Mouse (Mus musculus) retina, postnatal 7 days (tissue): ENCODE measurements around the gene Mboat7.

Source experiments
- DNase-seq: peaks from one replicate; pipeline ENCODE4 v3.0.0-alpha.2; 2012; ENCODE audit warnings: low read depth, low spot score

Gene Mboat7

GRCm38 (mm10) chr7:3693809-3694075, 419 bp upstream of the Mboat7 start:
- DNase-seq, result no peak

GRCm38 (mm10) chr7:3692382-3692986, 839 bp downstream of the Mboat7 start, which contains the start of gene Tsen34:
TSS of gene Tsen34 (plus strand) at chr7:3692863.
- no peak for DNase-seq

GRCm38 (mm10) chr7:3691919-3692318, 1.4 kb downstream of the Mboat7 start:
- no peak for DNase-seq

GRCm38 (mm10) chr7:3685400-3686187, 7.7 kb downstream of the Mboat7 start:
- no peak for DNase-seq

GRCm38 (mm10) chr7:3684698-3685097, 8.6 kb downstream of the Mboat7 start:
- no peak for DNase-seq

GRCm38 (mm10) chr7:3683908-3684550, 9.3 kb downstream of the Mboat7 start:
- no peak for DNase-seq

GRCm38 (mm10) chr7:3677342-3677741, 16.0 kb downstream of the Mboat7 start, which contains the start of gene Tmc4:
TSS of gene Tmc4 (minus strand) at chr7:3677553.
- no peak for DNase-seq

- no peak for DNase-seq
These were observed 17.0 kb downstream of the Mboat7 start for GRCm38 (mm10) chr7:3676371-3676770.

- DNase-seq, result no peak
These were observed 18.1 kb downstream of the Mboat7 start for GRCm38 (mm10) chr7:3675228-3675548.

- peak; percentile 80 for DNase-seq
These were observed 18.7 kb downstream of the Mboat7 start for GRCm38 (mm10) chr7:3674507-3675227.

- DNase-seq, result no peak
These were observed 26.4 kb downstream of the Mboat7 start for GRCm38 (mm10) chr7:3666921-3667391.

- peak; percentile 90 for DNase-seq
These were observed 27.9 kb downstream of the Mboat7 start, which contains the start of gene Leng1 for GRCm38 (mm10) chr7:3665215-3666114. TSS of gene Leng1 (minus strand) at chr7:3665840.

GRCm38 (mm10) chr7:3664524-3665214, 28.7 kb downstream of the Mboat7 start:
- DNase-seq, result no peak

- no peak for DNase-seq
These were observed 34.7 kb downstream of the Mboat7 start for GRCm38 (mm10) chr7:3658578-3658977.

GRCm38 (mm10) chr7:3656966-3657365, 36.4 kb downstream of the Mboat7 start:
- no peak for DNase-seq

GRCm38 (mm10) chr7:3646641-3647040, 46.7 kb downstream of the Mboat7 start:
- no peak for DNase-seq

- no peak for DNase-seq
These were observed 47.1 kb downstream of the Mboat7 start for GRCm38 (mm10) chr7:3646188-3646587.

- no peak for DNase-seq
These were observed 47.8 kb downstream of the Mboat7 start for GRCm38 (mm10) chr7:3645488-3646025.

GRCm38 (mm10) chr7:3644672-3645487, 48.4 kb downstream of the Mboat7 start, which contains the start of gene Cnot3:
TSS of gene Cnot3 (plus strand) at chr7:3645268.
- peak; percentile 98 for DNase-seq
